30 mouse cellular contexts compared by ENCODE assay signal in the genomic region with DNA sequence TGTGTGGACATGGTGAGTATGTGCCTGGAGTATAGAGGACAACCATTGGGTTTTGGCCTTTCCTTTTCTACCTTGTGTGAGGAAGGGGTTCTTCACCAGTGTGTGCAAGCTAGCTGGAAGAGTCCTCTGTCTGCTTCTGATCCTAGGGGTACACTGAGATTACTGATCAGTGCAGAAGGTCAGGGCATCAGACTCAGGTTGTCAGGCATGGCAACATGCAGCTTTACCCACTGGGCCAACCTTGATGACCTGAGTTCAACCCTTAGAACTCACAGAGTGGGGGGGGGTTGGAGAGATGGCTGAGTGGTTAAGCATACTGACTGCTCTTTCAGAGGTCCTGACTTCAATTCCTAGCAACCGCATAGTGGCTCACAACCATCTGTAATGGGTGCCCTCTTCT. TPM values are rescaled to one million over a fixed set of nuclear protein-coding genes. Genes with fewer than 3 reads are reported as not detected.
DNase-seq lines count a peak whose midpoint lies in the region; ATAC-seq and TF ChIP-seq lines count a peak whose summit lies in the region.
"Had no signal": no experiment of that assay in that cellular context is flagged by ENCODE, and none has a peak within 500 bp of the region (broad histone marks: within the 10 kb centered on the region; RNA-seq: fewer than 3 reads in every experiment).

No protein-coding gene starts in this region.

- H3K4me1 ChIP-seq in forebrain, embryonic 15.5 days = no peaks in the 10 kb centered on the region
- H3K4me1 ChIP-seq in forebrain, embryonic 10.5 days = 0 out of 2 replicates have a peak, but pooled peaks cover 3% of the 10 kb centered on the region
- H3K4me1 ChIP-seq in hindbrain, embryonic 16.5 days (ENCODE audit: control insufficient read depth, insufficient read depth, low read depth, low read length) = no peaks in the 10 kb centered on the region
- H3K4me1 ChIP-seq in hindbrain, embryonic 13.5 days (replicated peaks) = no peaks in the 10 kb centered on the region
- H3K4me1 ChIP-seq in stomach, embryonic 14.5 days (ENCODE audit: control insufficient read depth, insufficient read depth, low read length) = no peaks in the 10 kb centered on the region
- H3K4me1 ChIP-seq in stomach, postnatal 0 days (replicated peaks; ENCODE audit: control insufficient read depth, insufficient read depth) = no peaks in the 10 kb centered on the region
- H3K4me1 ChIP-seq: embryonic facial prominence, embryonic 12.5 days; forebrain, embryonic 13.5 days; heart, embryonic 13.5 days; hindbrain, embryonic 15.5 days; intestine, embryonic 15.5 days had no signal

- no peak for TF ChIP-seq EP300 in stomach, postnatal 0 days (optimal IDR thresholded peaks at IDR 0.05)

- H3K9ac ChIP-seq in forebrain, embryonic 15.5 days (replicated peaks) = no peak overlapping the region
- no peak overlapping the region for H3K9ac ChIP-seq in hindbrain, embryonic 16.5 days (ENCODE audit: low read depth, low read length)
- no peak overlapping the region for H3K9ac ChIP-seq in hindbrain, embryonic 13.5 days
- H3K9ac ChIP-seq in stomach, embryonic 14.5 days (replicated peaks; ENCODE audit: low read depth, low read length) = no peak overlapping the region
- no peak overlapping the region for H3K9ac ChIP-seq in stomach, postnatal 0 days (ENCODE audit: low read length)
- H3K9ac ChIP-seq: embryonic facial prominence, embryonic 12.5 days; forebrain, embryonic 13.5 days; forebrain, postnatal 0 days; heart, embryonic 13.5 days; hindbrain, embryonic 15.5 days; intestine, embryonic 15.5 days had no signal

- H3K27ac ChIP-seq in forebrain, embryonic 15.5 days (replicated peaks) = no peak overlapping the region
- H3K27ac ChIP-seq in forebrain, embryonic 10.5 days = no peak overlapping the region
- no peak overlapping the region for H3K27ac ChIP-seq in hindbrain, embryonic 16.5 days (ENCODE audit: low read depth, low read length)
- H3K27ac ChIP-seq in hindbrain, embryonic 13.5 days = no peak overlapping the region
- H3K27ac ChIP-seq in stomach, embryonic 14.5 days (ENCODE audit: low read length) = no peak overlapping the region
- no peak overlapping the region for H3K27ac ChIP-seq in stomach, postnatal 0 days (replicated peaks)
- H3K27ac ChIP-seq: embryonic facial prominence, embryonic 12.5 days; forebrain, embryonic 13.5 days; gastrocnemius, adult 2 months; heart, embryonic 13.5 days; hindbrain, embryonic 15.5 days; intestine, embryonic 15.5 days had no signal

- no peak for DNase-seq in forebrain, embryonic 10.5 days (ENCODE audit: extremely low spot score, low spot score)
- DNase-seq in stomach, postnatal 0 days (ENCODE audit: low spot score) = no peak
- DNase-seq: adrenal gland, postnatal 10 days; adrenal gland, postnatal 36 days; B cell, adult 2 months; cerebellum, adult 18-20 months; cerebellum, adult 9-10 months; cerebellum, postnatal 14 days; forebrain, postnatal 0 days; gastrocnemius, adult 2 months; gastrocnemius, postnatal 14 days; heart, postnatal 14 days; heart, postnatal 4 days; kidney, adult 11 months had no signal

- no peaks in the 10 kb centered on the region for H3K27me3 ChIP-seq in forebrain, embryonic 15.5 days
- H3K27me3 ChIP-seq in forebrain, embryonic 10.5 days (ENCODE audit: poor library complexity, severe bottlenecking) = no peaks in the 10 kb centered on the region
- H3K27me3 ChIP-seq in hindbrain, embryonic 16.5 days (replicated peaks; ENCODE audit: control insufficient read depth, insufficient read depth, low read length) = no peaks in the 10 kb centered on the region
- H3K27me3 ChIP-seq in hindbrain, embryonic 13.5 days = no peaks in the 10 kb centered on the region
- H3K27me3 ChIP-seq in stomach, embryonic 14.5 days (ENCODE audit: control insufficient read depth, insufficient read depth, low read length) = no peaks in the 10 kb centered on the region
- H3K27me3 ChIP-seq in stomach, postnatal 0 days (ENCODE audit: control insufficient read depth, insufficient read depth, low read length) = no peaks in the 10 kb centered on the region
- H3K27me3 ChIP-seq: CH12.LX; embryonic facial prominence, embryonic 12.5 days; forebrain, embryonic 13.5 days; heart, embryonic 13.5 days; hindbrain, embryonic 15.5 days; intestine, embryonic 15.5 days; Patski had no signal

- no peak for TF ChIP-seq CTCF in stomach, postnatal 0 days (IDR thresholded peaks at IDR 0.05; ENCODE audit: low read depth)

- 0 out of 2 replicates have a peak, but pooled peaks have one; percentile 48 for ATAC-seq in forebrain, embryonic 15.5 days (replicated peaks)
- ATAC-seq in hindbrain, embryonic 16.5 days = 0 out of 2 replicates have a peak, but pooled peaks have one; percentile 30
- no peak for ATAC-seq in hindbrain, embryonic 13.5 days (ENCODE audit: low FRiP score)
- peak; percentile 6; the same call in 1 of the 2 replicates for ATAC-seq in stomach, embryonic 14.5 days (ENCODE audit: insufficient number of reproducible peaks, insufficient read depth, low FRiP score, low read depth)
- ATAC-seq in stomach, postnatal 0 days (ENCODE audit: low FRiP score, low TSS enrichment) = no peak
- ATAC-seq: forebrain, embryonic 13.5 days; forebrain, postnatal 0 days; intestine, embryonic 15.5 days; Patski had no signal

- 96% methylated on average over 1 of the region's 1 CpGs for WGBS in forebrain, embryonic 15.5 days
- WGBS in forebrain, embryonic 10.5 days = 96% methylated on average over 1 of the region's 1 CpGs
- WGBS in hindbrain, embryonic 16.5 days = 85% methylated on average over 1 of the region's 1 CpGs
- WGBS in hindbrain, embryonic 13.5 days = 90% methylated on average over 1 of the region's 1 CpGs
- 96% methylated on average over 1 of the region's 1 CpGs for WGBS in stomach, embryonic 14.5 days
- WGBS in stomach, postnatal 0 days = 96% methylated on average over 1 of the region's 1 CpGs

- no peak overlapping the region for H3K4me3 ChIP-seq in forebrain, embryonic 15.5 days
- H3K4me3 ChIP-seq in forebrain, embryonic 10.5 days = no peak overlapping the region
- H3K4me3 ChIP-seq in hindbrain, embryonic 16.5 days (ENCODE audit: low read length) = no peak overlapping the region
- no peak overlapping the region for H3K4me3 ChIP-seq in hindbrain, embryonic 13.5 days
- H3K4me3 ChIP-seq in stomach, embryonic 14.5 days (ENCODE audit: low read depth, low read length) = no peak overlapping the region
- no peak overlapping the region for H3K4me3 ChIP-seq in stomach, postnatal 0 days (ENCODE audit: low read depth, low read length)
- H3K4me3 ChIP-seq: embryonic facial prominence, embryonic 12.5 days; erythroblast, embryonic 14.5 days; forebrain, embryonic 13.5 days; gastrocnemius, adult 2 months; heart, embryonic 13.5 days; hindbrain, embryonic 15.5 days; intestine, embryonic 15.5 days had no signal

- H3K4me2 ChIP-seq in forebrain, embryonic 15.5 days (replicated peaks) = no peak overlapping the region
- no peak overlapping the region for H3K4me2 ChIP-seq in hindbrain, embryonic 16.5 days (ENCODE audit: low read length)
- H3K4me2 ChIP-seq in hindbrain, embryonic 13.5 days = no peak overlapping the region
- H3K4me2 ChIP-seq in stomach, embryonic 14.5 days (replicated peaks; ENCODE audit: low read depth, low read length) = no peak overlapping the region
- no peak overlapping the region for H3K4me2 ChIP-seq in stomach, postnatal 0 days (replicated peaks; ENCODE audit: low read depth)
- H3K4me2 ChIP-seq: embryonic facial prominence, embryonic 12.5 days; forebrain, embryonic 13.5 days; heart, embryonic 13.5 days; hindbrain, embryonic 15.5 days; intestine, embryonic 15.5 days had no signal

- peaks cover 33% of the 10 kb centered on the region for H3K36me3 ChIP-seq in forebrain, embryonic 15.5 days
- H3K36me3 ChIP-seq in forebrain, embryonic 10.5 days (replicated peaks) = peaks cover 52% of the 10 kb centered on the region
- H3K36me3 ChIP-seq in hindbrain, embryonic 16.5 days (ENCODE audit: control insufficient read depth, insufficient read depth, low read length) = peaks cover 23% of the 10 kb centered on the region
- peaks cover 38% of the 10 kb centered on the region for H3K36me3 ChIP-seq in hindbrain, embryonic 13.5 days
- H3K36me3 ChIP-seq in stomach, embryonic 14.5 days (ENCODE audit: control insufficient read depth, insufficient read depth, low read length) = peaks cover 29% of the 10 kb centered on the region
- H3K36me3 ChIP-seq in stomach, postnatal 0 days (ENCODE audit: control insufficient read depth, insufficient read depth, low read length) = peaks cover 17% of the 10 kb centered on the region

- H3K9me3 ChIP-seq in forebrain, embryonic 15.5 days = no peaks in the 10 kb centered on the region
- no peaks in the 10 kb centered on the region for H3K9me3 ChIP-seq in forebrain, embryonic 10.5 days
- no peaks in the 10 kb centered on the region for H3K9me3 ChIP-seq in hindbrain, embryonic 16.5 days (ENCODE audit: control insufficient read depth, low read length)
- H3K9me3 ChIP-seq in hindbrain, embryonic 13.5 days = no peaks in the 10 kb centered on the region
- H3K9me3 ChIP-seq in stomach, embryonic 14.5 days (ENCODE audit: control insufficient read depth, low read depth, low read length) = no peaks in the 10 kb centered on the region
- H3K9me3 ChIP-seq in stomach, postnatal 0 days (ENCODE audit: control insufficient read depth, low read length) = no peaks in the 10 kb centered on the region
- H3K9me3 ChIP-seq: embryonic facial prominence, embryonic 12.5 days; forebrain, embryonic 13.5 days; G1E; heart, embryonic 13.5 days; hindbrain, embryonic 15.5 days; intestine, embryonic 15.5 days had no signal

RNA-seq across cellular contexts. Expression of a gene that starts 13.4 kb away (rescaled TPM):
- polyA plus RNA-seq in forebrain, embryonic 15.5 days (2015; fragmentation: Nextera tagmentation; extraction: Ambion mirVana) = 145 and 154 TPM in 2 replicates
- 134 and 140 TPM in 2 replicates for polyA plus RNA-seq in forebrain, embryonic 10.5 days (2016; fragmentation: Nextera tagmentation; extraction: Ambion mirVana)
- 125 and 136 TPM in 2 replicates for polyA plus RNA-seq in hindbrain, embryonic 16.5 days (2015; fragmentation: Nextera tagmentation; extraction: Ambion mirVana)
- polyA plus RNA-seq in hindbrain, embryonic 13.5 days (2015; fragmentation: Nextera tagmentation; extraction: Ambion mirVana) = 166 and 180 TPM in 2 replicates
- 132 and 144 TPM in 2 replicates for polyA plus RNA-seq in stomach, embryonic 14.5 days (2014; fragmentation: Nextera tagmentation; extraction: Ambion mirVana)
- 116 and 119 TPM in 2 replicates for polyA plus RNA-seq in stomach, postnatal 0 days (2015; fragmentation: Nextera tagmentation; extraction: Ambion mirVana)

RNA-seq across cellular contexts. Expression of a gene that starts 13.5 kb away (rescaled TPM):
- 22.8 and 24.6 TPM in 2 replicates for polyA plus RNA-seq in forebrain, embryonic 15.5 days (2015; fragmentation: Nextera tagmentation; extraction: Ambion mirVana)
- 28.4 and 28.5 TPM in 2 replicates for polyA plus RNA-seq in forebrain, embryonic 10.5 days (2016; fragmentation: Nextera tagmentation; extraction: Ambion mirVana)
- 17.9 and 18.1 TPM in 2 replicates for polyA plus RNA-seq in hindbrain, embryonic 16.5 days (2015; fragmentation: Nextera tagmentation; extraction: Ambion mirVana)
- 27.9 and 28.4 TPM in 2 replicates for polyA plus RNA-seq in hindbrain, embryonic 13.5 days (2015; fragmentation: Nextera tagmentation; extraction: Ambion mirVana)
- 29.5 and 30.4 TPM in 2 replicates for polyA plus RNA-seq in stomach, embryonic 14.5 days (2014; fragmentation: Nextera tagmentation; extraction: Ambion mirVana)
- 15.6 and 17.7 TPM in 2 replicates for polyA plus RNA-seq in stomach, postnatal 0 days (2015; fragmentation: Nextera tagmentation; extraction: Ambion mirVana)

RNA-seq across cellular contexts. Expression of a gene that starts 26.8 kb away (rescaled TPM):
- not detected in 2 replicates for polyA plus RNA-seq in forebrain, embryonic 15.5 days (2015; fragmentation: Nextera tagmentation; extraction: Ambion mirVana)
- polyA plus RNA-seq in forebrain, embryonic 10.5 days (2016; fragmentation: Nextera tagmentation; extraction: Ambion mirVana) = not detected in 2 replicates
- polyA plus RNA-seq in hindbrain, embryonic 16.5 days (2015; fragmentation: Nextera tagmentation; extraction: Ambion mirVana) = not detected in 2 replicates
- not detected in 2 replicates for polyA plus RNA-seq in hindbrain, embryonic 13.5 days (2015; fragmentation: Nextera tagmentation; extraction: Ambion mirVana)
- not detected in 2 replicates for polyA plus RNA-seq in stomach, embryonic 14.5 days (2014; fragmentation: Nextera tagmentation; extraction: Ambion mirVana)
- 298 and 319 TPM in 2 replicates for polyA plus RNA-seq in stomach, postnatal 0 days (2015; fragmentation: Nextera tagmentation; extraction: Ambion mirVana)
- polyA plus RNA-seq: embryonic facial prominence, embryonic 12.5 days; erythroblast, embryonic 14.5 days; forebrain, embryonic 13.5 days; forebrain, postnatal 0 days; frontal cortex, adult 2 months; G1E; heart, embryonic 13.5 days; heart, embryonic 16.5 days; hindbrain, embryonic 11.5 days; hindbrain, embryonic 15.5 days; intestine, embryonic 15.5 days; Patski had no signal

Comparison
In these comparisons a context has a peak if more than half of its experiments do, and no peak if none do; other contexts are left out.
1. ATAC-seq: peak in forebrain, embryonic 15.5 days (single experiment), hindbrain, embryonic 16.5 days (single experiment) and stomach, embryonic 14.5 days (single experiment); none in hindbrain, embryonic 13.5 days (single experiment) and stomach, postnatal 0 days (single experiment).
2. RNA of a gene that starts 26.8 kb away (polyA plus RNA-seq): 298 to 319 TPM in stomach, postnatal 0 days; not detected in forebrain, embryonic 15.5 days, not detected in forebrain, embryonic 10.5 days, not detected in hindbrain, embryonic 16.5 days, not detected in hindbrain, embryonic 13.5 days and not detected in stomach, embryonic 14.5 days; every median in the first group is over 100 times any median in the second.